Mouse (Mus musculus): Measurements from ENCODE around the gene Ppp1r18.
"Not testable (repeated sequence)": the region's sequence is repeated elsewhere in the genome, so short reads cannot be mapped to it uniquely, and the experiment has no call there.

Gene Ppp1r18

GRCm38 (mm10) chr17:35837487-35837886 lies 27.9 kb upstream of the Ppp1r18 start:
- peak; percentile 67 for DNase-seq

DNA sequence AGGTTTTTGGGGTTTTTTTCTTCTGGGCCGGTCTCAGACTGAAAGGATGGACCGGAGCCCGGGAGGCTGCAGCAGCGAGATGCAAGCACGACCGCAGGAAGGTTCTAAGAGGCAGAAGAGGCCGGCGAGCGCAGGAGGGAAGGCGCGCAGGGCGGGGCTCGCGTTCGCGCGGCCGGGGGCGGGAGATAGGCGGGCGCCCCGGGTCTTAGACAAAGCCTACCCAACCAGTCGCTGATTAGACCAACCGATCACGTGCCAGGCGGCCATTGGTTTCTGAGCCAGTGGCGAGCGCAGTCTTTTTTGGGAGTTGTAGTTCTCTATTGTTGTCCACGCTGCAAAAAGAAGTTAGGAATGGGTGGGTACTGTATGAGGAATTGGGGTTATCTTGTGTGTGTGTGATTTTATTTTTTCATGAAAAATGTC lies 27.3 kb upstream of the Ppp1r18 start, which contains the start of gene Tubb5:
Tubb5 (minus strand) TSS at position 185 of the 423 bp plus-strand sequence.
- peak; percentile 96 for DNase-seq

DNA sequence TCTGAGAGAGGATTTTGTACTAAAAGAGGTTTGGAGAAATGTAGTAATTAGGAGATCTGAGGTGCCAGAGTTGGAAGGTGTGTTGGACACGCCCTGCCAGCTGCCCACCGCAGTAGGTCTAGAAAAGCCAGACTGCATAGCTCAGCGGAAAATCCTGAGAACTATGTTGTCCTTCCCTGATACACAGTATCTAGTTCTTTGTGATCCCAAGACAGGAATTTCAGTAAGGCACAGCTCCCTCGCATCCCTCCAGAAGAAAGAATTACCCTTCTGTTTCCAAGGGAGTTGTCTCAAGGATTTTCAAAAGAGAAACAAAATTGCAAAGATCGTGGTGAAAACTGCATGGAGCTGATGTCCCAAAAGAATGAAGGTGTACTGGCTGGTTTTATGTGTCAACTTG lies 26.8 kb upstream of the Ppp1r18 start:
- DNase-seq: no peak

GRCm38 (mm10) chr17:35839002-35839401 lies 26.4 kb upstream of the Ppp1r18 start:
- DNase-seq: not testable (repeated sequence)

GRCm38 (mm10) chr17:35840561-35840960 lies 24.8 kb upstream of the Ppp1r18 start:
- DNase-seq: no peak

GRCm38 (mm10) chr17:35841076-35841950 lies 24.1 kb upstream of the Ppp1r18 start, which contains the start of gene Mdc1:
TSS of gene Mdc1 (plus strand) at chr17:35841515.
- DNase-seq: peak; percentile 99

DNA sequence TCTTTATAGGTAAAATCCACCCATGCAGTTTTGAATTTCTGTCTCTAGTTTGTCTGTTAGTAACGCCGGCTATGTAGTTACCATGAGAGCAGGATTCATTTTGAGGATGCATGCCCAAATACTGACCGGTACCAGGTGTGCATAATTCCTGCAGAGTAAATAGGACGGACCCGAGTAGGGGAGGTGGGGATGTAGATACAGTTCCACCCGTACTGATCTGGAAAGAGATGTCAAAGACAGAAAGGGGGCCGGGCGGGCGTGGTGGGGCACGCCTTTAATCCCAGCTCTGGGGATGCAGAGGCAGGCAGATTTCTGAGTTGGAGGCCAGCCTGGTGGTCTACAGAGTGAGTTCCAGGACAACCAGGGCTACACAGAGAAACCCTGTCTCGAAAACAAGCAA lies 23.4 kb upstream of the Ppp1r18 start:
- no peak for DNase-seq

DNA sequence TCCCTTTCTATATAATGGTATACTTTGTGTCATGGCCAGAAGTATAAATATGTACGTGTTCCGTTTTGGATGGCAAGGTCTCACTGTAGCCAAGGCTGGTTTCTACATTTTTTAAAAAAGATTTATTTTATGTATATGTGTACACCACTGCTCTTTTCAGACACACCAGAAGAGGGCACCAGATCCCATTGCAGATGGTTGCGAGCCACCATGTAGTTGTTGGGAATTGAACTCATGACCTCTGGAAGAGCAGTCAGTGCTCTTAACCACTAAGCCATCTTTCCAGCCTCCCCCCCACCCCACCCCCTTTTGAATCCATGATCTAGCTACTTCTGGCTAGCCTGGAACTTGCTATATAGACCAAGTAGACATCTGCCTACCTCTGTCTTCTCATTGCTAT lies 21.9 kb upstream of the Ppp1r18 start:
- DNase-seq: no peak

GRCm38 (mm10) chr17:35848112-35848511 lies 17.3 kb upstream of the Ppp1r18 start:
- no peak for DNase-seq

DNA sequence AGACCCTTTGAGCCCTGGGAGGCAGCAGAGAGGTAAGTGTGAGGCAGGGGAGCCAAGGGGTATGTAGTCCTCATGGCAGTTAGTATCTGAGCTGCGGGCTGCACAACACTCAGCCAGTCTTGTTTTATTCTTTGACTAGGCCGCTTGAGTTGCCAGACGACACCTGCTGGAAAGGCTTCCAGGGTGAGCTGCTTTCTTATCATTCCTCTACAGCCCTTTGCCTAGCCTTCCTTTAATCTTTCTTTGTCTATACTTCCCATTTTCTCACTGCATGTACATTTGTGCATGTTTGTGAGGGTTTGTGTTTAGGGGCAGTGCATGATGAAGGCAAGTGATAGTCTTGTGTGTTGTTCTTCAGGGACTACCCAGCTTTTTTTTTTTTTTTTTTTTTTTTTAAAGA lies 14.4 kb upstream of the Ppp1r18 start:
- no peak for DNase-seq

DNA sequence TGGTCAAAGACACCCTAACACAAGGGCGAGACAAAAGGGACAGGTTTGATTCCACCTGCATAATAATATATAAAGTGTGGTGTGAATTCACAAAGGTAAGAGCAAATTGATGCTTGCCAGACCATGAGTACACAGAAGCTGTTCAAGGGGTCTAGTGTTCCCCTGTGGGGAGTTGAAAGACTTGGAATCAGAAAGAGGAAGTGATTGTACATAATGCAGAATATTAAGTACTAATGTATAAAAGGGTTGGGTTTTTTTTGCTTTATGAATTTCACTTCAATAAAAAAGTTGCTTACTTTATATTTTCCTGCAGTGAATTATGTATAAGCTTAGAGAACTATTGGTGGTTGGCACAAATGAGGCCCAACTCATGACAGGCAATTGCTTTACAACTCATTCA lies 6.0 kb upstream of the Ppp1r18 start:
- no peak for DNase-seq

DNA sequence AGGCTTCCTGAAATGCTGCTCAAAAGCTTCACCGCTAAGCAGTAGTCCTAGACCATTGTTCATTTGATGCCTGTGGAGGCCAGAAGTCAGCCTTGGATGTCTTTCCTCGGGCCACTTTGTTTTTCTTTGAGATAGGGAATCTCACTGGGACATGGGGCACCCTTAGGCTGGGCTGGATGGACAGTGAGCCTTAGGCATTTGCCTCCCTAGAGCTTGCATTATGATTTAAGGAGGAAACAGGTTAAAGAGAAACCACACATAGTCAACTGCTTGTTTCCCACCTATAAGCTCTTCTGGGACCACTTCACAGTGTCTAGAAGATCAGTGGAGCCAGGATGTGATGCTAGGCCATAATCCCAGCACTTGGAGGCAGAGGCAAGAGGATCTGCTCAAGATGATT lies 5.6 kb upstream of the Ppp1r18 start:
- DNase-seq: no peak

GRCm38 (mm10) chr17:35860831-35861197 lies 4.6 kb upstream of the Ppp1r18 start:
- no peak for DNase-seq

- peak; percentile 91 for DNase-seq
These were observed 4.1 kb upstream of the Ppp1r18 start, which contains the start of gene Nrm for GRCm38 (mm10) chr17:35861198-35861857. TSS of gene Nrm (plus strand) at chr17:35861318.

GRCm38 (mm10) chr17:35864832-35865353 lies 500 bp upstream of the Ppp1r18 start:
- DNase-seq: no peak

- DNase-seq: peak; percentile 72
These were observed 963 bp downstream of the Ppp1r18 start for GRCm38 (mm10) chr17:35866281-35866831.

DNA sequence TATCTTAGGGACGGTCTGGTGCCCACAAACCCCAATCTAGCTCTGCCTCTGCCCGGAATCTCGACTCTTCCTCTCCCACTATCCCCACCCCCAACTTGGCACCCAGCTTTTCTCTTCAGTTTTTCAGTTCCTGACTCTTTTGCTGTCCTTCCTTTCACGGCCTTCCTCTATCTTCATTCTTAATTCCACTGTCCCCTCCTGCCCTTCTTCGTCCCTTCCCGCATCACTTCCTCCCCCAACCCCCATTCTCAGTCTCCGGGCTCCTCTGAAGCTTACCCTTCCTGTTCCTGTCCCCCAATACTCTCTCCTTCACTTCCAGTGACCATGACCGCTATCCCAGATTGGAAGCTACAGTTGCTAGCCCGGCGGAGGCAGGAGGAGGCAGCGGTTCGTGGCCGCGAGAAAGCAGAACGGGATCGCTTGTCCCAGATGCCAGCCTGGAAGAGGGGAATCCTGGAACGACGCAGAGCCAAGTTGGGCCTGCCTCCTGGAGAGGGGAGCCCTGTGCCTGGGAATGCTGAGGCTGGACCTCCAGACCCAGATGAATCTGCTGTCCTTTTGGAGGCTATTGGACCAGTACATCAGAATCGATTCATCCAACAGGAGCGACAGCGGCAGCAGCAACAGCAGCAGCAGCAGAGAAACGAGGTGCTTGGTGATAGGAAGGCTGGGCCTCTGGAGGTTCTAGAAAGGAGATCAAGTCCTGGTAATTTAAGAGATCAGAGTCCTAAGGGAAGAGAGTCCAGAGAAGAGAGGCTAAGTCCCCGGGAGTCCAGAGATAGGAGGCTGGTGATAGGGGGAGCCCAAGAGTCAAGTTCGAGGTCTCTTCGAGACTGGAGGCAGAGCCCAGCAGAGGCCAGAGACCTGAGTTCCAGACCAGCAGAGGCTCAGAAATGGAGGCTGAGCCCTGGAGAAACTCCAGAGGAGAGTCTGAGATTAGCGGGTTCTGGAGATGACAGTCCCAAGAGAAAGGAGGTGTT lies 1.8 kb downstream of the Ppp1r18 start:
- DNase-seq: peak; percentile 68

DNA sequence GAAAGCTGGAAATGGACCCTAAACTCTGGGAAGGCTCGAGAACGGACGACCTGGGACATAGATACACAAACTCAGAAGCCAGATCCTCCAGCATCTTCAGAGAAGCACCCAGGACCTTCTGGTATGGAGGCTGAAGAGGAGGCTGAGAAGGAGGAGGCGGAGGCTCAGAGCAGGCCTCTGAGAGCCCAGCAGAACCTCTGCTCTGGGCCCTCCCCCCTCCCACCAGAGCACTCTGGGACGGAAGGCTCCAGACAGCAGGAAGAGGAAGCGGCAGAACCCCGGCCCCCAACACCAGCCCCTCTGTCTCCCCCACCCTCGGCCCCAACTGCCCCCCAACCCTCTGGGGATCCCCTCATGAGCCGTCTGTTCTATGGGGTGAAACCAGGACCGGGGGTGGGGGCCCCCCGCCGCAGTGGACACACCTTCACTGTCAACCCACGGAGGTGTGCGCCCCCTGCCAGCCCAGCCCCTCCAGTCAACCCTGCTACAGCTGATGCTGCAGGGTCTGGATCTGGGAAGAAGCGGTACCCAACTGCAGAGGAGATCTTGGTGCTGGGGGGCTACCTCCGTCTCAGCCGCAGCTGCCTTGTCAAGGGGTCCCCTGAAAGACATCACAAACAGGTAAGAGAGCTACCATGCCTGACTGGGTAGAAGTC lies 2.9 kb downstream of the Ppp1r18 start:
- peak; percentile 51 for DNase-seq

GRCm38 (mm10) chr17:35868961-35869345 lies 3.6 kb downstream of the Ppp1r18 start:
- DNase-seq: no peak

- DNase-seq: peak; percentile 59
These were observed 4.1 kb downstream of the Ppp1r18 start for GRCm38 (mm10) chr17:35869346-35870067.
